Mouse (Mus musculus): Measurements from ENCODE around the gene Arhgap21.
A peak's percentile ranks its signal among the peaks of the same experiment; 100 is the strongest.

GRCm38 (mm10) chr2:20957995-20958394 lies 10.7 kb downstream of the Arhgap21 start:
- TF ChIP-seq CTCF (IDR thresholded peaks at IDR 0.05; ENCODE audit: low read depth) (0 out of 2 replicates have a peak, but pooled peaks have one; percentile 31), EP300 (optimal IDR thresholded peaks at IDR 0.05) (no peak)
